Mouse (Mus musculus) thymus, adult 18-20 months (tissue): ENCODE results near the gene Med25.

Source experiments
- DNase-seq, 2 experiments: peaks; one replicate each; pipeline ENCODE4 v3.0.0; 2022; ENCODE audit warnings: mixed read lengths in 2 of 2

The Med25 gene

GRCm38 (mm10) chr7:44892276-44892921 lies at the start of gene Med25:
Gene Med25 (minus strand): TSS chr7:44892712.
- DNase-seq = peak; percentile 76 to 82

DNA sequence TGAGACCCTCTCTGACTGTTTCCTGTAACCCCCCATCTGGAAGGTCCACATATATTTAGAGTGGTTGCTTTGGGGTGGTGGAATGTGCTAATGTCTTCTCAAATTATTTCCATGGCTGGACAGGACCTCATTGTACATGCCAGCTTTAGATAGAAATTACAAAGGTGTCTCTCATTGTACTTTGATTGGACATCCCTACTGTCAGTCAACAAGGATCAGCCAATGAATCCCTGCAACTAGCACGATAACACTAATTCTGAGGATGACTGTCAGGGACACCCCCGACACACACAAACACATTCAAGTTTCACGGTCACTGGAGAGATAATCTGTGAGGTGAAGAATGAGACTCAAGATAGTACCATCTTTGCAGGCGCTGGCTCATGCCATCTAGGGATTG lies 46.2 kb upstream of the Med25 start:
- DNase-seq = no peak

DNA sequence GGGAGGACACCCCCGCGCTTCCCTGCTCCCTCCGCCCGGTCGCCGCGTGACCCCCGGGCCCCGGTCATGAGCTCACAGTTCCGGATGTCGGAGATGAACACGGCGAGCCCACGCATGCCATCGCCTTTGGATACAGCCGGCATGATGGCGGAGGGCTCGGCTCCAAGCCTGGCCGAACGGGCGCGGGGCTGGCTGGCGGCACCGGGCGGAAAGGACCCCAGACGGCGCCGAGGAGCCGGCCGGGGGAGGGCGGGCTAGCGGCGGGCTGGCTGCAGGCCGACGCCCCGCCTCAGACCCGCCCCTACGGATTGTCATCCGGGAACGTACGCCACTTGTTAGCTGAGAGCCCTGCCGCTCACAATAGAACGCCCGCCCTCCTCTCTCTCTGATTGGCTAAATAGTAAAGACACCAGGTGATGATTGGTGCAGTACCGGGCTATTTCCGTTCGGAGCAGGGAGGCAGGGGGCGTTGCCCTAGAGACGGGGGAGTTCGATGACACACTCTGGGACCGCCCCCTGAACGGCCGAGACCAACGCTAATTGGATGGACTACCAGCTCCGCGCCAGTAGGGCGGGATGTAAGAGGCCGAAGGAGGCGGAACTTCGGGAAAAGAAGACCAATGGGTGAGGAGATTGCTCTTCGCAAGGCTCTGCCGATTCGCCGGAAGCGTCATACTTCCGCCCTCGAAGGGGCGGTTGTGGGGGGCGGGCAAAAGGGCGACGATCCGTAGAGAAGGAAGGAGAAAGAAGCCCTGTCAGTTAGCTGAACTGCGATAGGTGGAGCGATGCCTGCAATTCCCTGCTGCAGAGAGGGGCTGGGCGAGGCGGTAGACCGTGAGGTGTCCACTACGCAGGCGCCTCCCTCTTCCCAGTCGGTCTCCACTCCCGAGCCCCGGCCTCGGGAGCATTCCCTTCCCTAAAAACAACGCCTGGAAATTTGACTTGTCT lies 37.0 kb upstream of the Med25 start, which contains the start of gene Ap2a1:
Gene Ap2a1 (minus strand): TSS at position 293 of the 948 bp plus-strand sequence.
- DNase-seq = peak; percentile 100

DNA sequence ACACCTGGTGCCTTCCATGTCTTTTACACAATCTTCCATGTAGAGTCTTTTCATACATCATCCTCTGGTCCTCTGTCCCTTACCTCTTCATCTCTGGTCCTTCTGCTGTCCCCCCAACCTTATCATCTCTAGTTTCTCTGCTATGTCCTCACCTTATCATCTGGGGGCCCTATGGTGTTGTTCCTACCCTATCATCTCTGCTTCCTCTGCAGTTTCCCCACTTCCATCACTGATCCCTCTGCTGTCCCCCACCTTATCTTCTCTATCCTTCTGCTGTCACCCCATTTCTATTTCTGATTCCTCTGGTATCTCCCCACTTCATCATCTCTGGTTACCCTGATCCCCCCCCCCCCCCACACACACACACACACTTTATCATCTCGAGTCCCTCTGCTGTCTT lies 36.1 kb upstream of the Med25 start:
- no peak for DNase-seq

DNA sequence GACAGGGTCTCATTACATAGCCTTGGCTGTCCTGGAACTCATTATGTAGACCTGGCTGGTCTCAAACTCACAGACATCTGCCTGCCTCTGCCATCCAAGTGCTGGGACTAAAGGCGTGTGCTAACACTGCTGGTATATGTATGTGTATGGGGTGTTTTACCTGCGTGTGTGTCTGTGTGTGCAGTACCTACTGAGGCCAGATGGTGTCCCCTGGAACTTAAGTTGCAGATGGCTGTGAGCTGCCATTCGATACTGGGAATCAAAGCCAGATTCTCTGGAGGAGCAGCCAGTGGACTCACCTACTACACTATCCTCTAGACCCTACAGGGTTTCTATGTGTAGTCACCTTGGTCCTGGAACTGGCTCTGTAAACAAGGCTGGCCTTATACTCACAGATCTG lies 33.0 kb upstream of the Med25 start:
- DNase-seq = no peak

- no peak for DNase-seq
Observed at GRCm38 (mm10) chr7:44922530-44922929, 30.0 kb upstream of the Med25 start.

DNA sequence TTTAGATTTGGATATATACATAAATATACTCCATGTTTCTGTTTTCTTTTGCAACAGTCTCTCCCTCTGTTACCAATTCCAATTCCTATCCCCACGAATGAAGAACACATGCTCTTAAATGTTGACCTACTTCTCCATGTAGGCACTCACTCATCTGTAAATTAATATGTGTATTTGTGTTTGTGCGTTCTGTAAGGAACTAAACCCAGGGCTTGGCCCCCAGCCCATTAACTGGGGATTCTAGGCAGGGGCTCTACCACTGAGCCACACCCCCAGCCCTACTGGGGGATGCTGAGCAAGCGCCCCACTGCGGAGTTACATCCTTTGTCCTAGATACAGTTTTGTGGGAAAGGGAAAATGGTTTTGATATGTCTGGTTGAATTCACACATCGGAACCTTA lies 26.6 kb upstream of the Med25 start:
- no peak for DNase-seq

GRCm38 (mm10) chr7:44918219-44918618 lies 25.7 kb upstream of the Med25 start:
- DNase-seq = no peak

- no peak for DNase-seq
Observed at GRCm38 (mm10) chr7:44916881-44917280, 24.4 kb upstream of the Med25 start.

DNA sequence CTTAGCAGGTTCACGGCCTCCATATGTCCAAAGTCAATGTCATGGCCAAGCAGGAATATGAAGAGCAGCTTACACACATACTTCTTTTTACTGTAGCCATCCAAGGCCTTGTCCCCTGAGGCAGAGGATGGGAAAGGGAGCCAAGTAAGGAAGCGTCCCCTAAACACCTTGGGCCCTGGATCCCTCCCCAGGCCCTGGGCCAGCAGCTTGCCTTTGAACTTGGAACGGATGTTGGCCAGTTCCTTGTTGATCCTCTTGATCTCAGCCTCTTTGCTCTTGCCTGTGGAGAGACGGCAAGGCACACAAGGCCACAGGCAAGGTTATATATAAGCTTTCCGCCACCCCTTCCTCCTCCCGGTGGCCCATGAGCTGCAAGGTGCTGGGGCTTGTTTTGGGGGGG lies 23.7 kb upstream of the Med25 start:
- no peak for DNase-seq

DNA sequence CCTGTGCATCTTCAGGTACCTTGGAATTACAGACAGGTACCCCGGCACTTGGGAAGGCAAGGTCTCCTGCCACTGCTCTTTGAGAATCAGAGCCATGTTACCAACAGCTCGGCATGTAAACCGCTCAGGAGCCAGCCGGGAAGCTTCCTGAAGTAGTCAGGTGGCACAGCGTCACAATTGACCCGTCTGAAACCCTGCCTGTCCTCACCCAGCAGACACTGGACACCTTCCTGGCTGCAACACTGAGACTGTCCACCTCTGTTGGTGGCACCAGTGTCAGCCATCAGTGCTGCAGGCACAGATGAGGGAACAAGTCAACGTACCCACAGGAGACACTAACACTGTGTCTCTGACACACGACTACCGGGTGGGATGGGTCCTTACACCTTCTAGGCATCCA lies 22.8 kb upstream of the Med25 start:
- DNase-seq = no peak

- no peak for DNase-seq
Observed at GRCm38 (mm10) chr7:44914396-44914795, 21.9 kb upstream of the Med25 start.

GRCm38 (mm10) chr7:44908706-44909476 lies 16.4 kb upstream of the Med25 start:
- DNase-seq = no peak

GRCm38 (mm10) chr7:44905430-44905829 lies 12.9 kb upstream of the Med25 start:
- no peak for DNase-seq

DNA sequence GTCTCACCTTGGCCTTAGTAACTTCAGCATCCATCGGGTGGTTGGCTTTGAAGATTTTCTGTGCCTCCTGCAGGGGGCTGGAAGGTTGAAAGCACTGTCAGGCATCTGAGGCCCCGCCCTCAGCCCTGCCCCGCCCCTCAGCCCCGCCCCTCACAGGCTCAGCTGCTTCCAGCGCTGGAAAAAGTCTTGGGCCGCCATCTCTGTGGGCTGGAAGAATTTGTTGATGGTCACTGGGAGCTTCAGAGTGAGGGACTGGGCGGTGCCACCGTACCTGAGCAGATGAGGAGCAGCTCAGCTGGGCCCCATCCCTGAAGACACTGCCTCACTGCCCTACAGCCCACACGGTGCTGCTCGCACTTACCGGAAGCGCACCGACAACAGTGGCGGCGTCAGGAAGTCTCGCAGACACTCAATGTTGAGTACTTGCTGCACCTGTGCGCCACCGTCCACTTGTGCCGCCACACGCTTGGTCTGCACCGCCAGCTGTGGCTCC lies 8.8 kb upstream of the Med25 start:
- peak; percentile 55 to 68 for DNase-seq

- no peak for DNase-seq
Observed at GRCm38 (mm10) chr7:44900632-44901031, 8.1 kb upstream of the Med25 start.

DNA sequence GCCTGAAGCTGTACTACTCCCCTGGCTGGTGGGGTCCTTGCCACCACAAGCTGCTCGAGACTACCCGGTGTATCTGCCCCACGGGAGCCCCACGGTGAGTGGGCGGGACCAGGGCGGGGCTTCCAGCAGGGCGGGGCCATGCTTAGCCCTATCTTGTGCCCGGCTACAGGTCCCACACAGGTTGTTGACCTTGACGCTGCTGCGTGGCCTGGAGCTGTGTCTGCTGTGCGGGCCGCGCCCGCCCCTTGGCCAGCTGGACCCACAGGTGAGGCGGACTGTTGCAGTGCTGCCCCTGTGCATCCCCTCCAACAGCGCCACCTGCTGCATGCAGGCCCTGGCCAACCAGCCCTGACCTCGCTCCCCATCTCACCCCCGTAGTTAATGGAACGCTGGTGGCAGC lies 6.1 kb upstream of the Med25 start:
- no peak for DNase-seq

DNA sequence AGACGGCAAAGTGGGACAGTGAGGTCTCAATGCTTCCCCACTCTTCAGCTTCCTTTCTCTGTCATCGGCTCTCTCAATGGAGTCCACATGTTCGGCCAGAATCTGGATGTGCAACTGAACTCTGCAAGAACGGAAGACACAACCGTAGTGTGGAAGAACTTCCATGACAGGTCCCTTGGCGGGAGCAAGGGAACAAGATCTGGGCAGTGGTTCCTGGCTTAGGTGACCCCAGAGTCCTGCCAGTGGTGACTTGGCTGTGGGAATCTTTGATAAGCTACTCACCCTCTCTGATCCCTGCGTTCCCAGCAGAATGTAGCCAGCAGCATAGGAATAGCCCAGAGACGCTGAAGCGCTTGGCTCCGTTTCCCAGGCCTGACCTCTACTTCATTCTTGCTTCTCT lies 4.0 kb upstream of the Med25 start:
- DNase-seq = no peak

DNA sequence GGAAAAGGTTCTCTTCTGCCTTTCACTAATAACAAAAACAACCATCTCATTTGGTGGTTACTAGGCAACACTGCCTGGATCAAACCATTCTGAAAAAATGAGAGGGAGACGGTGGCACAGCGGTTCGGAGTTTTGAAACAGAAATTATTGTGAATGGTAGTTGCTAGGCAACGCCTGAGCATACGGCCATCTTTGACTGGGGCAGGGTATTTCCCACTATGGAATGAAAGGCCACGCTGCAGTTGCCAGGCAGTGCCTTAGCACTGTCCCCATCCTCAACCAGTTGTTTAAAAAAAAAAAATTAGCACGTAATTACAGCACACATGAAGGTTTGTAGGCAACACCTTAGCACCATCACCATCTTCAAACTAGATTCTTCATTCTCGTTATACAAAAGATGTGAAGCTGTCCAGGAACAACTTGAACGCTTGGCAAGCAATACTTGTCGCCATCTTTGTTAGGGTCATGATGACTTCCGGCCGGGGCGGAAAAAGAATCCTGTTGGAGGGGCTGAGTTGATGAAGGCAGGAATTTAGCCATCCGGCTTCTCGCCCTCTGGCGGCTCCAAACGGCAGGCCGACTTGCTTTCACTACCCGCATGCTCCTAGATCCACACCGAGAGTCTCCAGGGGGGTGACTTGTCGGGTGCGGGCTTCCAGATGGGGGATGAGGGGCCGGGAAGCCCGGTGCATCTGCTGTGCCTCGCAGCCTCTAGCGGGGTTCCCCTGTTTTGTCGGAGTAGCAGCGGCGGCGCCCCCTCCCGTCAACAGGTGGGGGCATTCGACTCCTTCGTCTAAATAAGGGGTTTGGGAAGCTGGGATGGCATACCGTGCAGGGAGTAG lies 3.3 kb upstream of the Med25 start, which contains the start of gene Fuz:
Gene Fuz (plus strand): TSS at position 487 of the 842 bp plus-strand sequence.
- peak; percentile 70 to 79 for DNase-seq

DNA sequence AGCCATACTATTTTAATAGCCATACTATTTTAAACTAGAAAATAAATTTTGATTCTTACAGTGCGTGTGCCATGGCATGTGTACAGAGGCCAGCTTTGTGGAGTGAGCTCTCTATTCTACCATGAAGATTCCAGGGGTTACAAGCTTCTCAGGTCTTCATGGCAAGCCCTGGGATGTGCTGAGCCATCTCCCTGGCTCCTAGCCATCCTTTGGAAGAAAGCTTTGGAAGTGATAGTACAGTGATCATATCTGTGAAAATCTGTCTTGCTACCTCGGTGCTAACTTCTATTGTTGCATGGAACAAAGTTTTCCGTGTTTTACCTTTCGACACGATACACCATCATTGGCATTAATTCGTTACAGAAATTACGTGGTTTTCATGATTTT lies 2.7 kb upstream of the Med25 start:
- no peak for DNase-seq

DNA sequence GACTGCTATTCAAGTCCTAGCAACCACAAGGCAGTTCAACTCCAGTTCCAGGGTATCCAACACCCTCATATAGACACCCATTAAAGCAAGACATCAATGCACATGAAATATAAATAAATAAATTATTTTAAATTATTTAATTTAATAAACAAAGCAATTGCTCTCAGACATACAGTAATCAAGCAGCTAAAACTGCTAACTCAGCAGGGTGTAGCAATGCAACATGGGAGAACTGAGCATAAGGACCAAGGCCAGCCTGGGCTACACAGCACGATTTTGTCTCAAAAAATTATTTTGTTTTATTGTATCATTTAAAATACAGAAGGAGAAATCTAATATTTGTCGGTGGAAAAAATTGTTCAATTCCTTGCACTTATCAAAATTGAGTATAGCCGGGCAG lies 1.7 kb upstream of the Med25 start:
- no peak for DNase-seq

- no peak for DNase-seq
Observed at GRCm38 (mm10) chr7:44893197-44893596, 685 bp upstream of the Med25 start.
